Mouse (Mus musculus) neural tube, embryonic 14.5 days (tissue): Measurements from ENCODE around the gene Eif4h. TPM values are rescaled to one million over a fixed set of nuclear protein-coding genes. Genes with fewer than 3 reads are reported as not detected.

Experiments used
- ATAC-seq: fragments of 200-750 bp; cut with Nextera tagmentation; 2 replicates; pipeline ENCODE4 v1.8.0; 2017; ENCODE audit warnings: low read depth, mild to moderate bottlenecking, moderate TSS enrichment, moderate library complexity
- H3K27ac ChIP-seq: fragments of 300-500 bp; sonication (generic); 2 replicates; pipeline ENCODE4 v1.5.1; 2014; ENCODE audit warnings: low read depth, mild to moderate bottlenecking, control low read depth, low read length, moderate library complexity, mixed read lengths
- H3K27me3 ChIP-seq: fragments of 300-500 bp; sonication (generic); 2 replicates; pipeline ENCODE4 v1.6.1; 2014; ENCODE audit warnings: low read length; ENCODE audit not compliant: control insufficient read depth, insufficient read depth
- H3K36me3 ChIP-seq: fragments of 300-500 bp; sonication (generic); 2 replicates; pipeline ENCODE4 v1.6.1; 2014; ENCODE audit warnings: low read length, mixed read lengths; ENCODE audit not compliant: control insufficient read depth, insufficient read depth
- H3K4me1 ChIP-seq: fragments of 300-500 bp; sonication (generic); 2 replicates; pipeline ENCODE4 v1.6.1; 2014; ENCODE audit warnings: low read length; ENCODE audit not compliant: control insufficient read depth, insufficient read depth
- H3K4me2 ChIP-seq: fragments of 300-500 bp; sonication (generic); 2 replicates; pipeline ENCODE4 v1.6.1; 2014; ENCODE audit warnings: mild to moderate bottlenecking, low read depth, low read length, control low read depth
- H3K4me3 ChIP-seq: fragments of 300-500 bp; sonication (generic); 2 replicates; pipeline ENCODE4 v1.5.1; 2014; ENCODE audit warnings: low read depth, low read length, control low read depth, mixed read lengths
- H3K9ac ChIP-seq: fragments of 300-500 bp; sonication (generic); replicated peaks from 2 replicates; pipeline ENCODE4 v1.6.1; 2014; ENCODE audit warnings: low read depth, mild to moderate bottlenecking, control low read depth, low read length, mixed read lengths
- H3K9me3 ChIP-seq: fragments of 300-500 bp; sonication (generic); 2 replicates; pipeline ENCODE4 v1.6.1; 2016; ENCODE audit warnings: low read length; ENCODE audit not compliant: control insufficient read depth
- WGBS: fragments of 180-500 bp; shearing (Covaris S2); extraction: QIAGEN DNeasy Blood & Tissue Kit; methylation state at CpG from one replicate; pipeline ENCODE4 v1.1.7; 2014; 5-methylcytosine and 5-hydroxymethylcytosine counted together
- polyA plus RNA-seq: library from polyadenylated mRNA; unstranded; fragments of >200 nt; fragmentation: Nextera tagmentation; extraction: Ambion mirVana; gene quantifications from 2 replicates; pipeline ENCODE4 v1.2.1, GENCODE M21; 2014

The Eif4h gene
- polyA plus RNA-seq, 1 experiment from 2014 or later: 334 TPM

DNA sequence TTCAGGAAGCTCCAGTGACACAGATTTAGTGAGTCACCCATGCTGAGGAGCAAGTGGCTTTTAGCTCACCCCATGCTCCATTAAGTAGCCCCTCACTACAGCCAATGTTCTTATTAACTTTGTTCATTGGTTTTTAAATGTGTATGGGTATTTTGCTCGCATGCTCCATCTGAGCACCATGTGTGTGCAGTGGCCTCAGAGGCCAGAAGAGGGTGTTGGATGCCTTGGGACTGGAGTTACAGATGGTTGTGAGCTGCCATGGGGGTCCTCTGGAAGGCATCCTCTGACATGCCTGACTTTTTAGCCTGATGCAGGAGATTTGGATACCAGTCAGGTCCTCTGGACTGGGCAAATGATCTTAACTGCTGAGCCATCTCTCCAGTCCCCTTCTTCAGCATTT, 4.8 kb upstream of the Eif4h start:
- Histone ChIP-seq H3K27me3 (no peaks in the 10 kb centered on the region), H3K9me3 (no peaks in the 10 kb centered on the region), H3K4me1 (peaks cover 3% of the 10 kb centered on the region; the same call in 1 of the 2 replicates), H3K36me3 (no peaks in the 10 kb centered on the region), H3K4me3 (no peak overlapping the region), H3K27ac (no peak overlapping the region), H3K4me2 (no peak overlapping the region), H3K9ac (no peak overlapping the region)
- WGBS: 74% methylated on average over 1 of the region's 1 CpGs
- no peak for ATAC-seq

DNA sequence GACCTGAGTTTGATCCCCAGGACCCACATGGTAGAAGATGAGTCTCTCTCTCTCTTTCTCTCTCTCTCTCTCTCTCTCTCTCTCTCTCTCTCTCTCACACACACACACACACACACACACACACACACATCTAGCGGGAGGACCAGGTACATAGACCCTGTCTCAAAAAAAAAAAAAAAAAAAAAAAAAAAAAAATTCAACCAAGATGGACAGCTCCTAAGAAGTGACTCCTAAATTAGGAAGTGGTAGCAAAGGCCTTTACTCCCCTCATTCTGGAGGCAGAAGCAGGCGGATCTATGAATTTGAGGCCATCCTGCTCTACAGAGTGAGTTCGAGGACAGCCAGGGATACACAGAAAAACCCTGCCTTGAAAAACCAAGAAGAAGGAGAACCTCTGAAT, 1.1 kb upstream of the Eif4h start:
- ATAC-seq: no peak
- Histone ChIP-seq H3K27ac (no peak overlapping the region), H3K4me1 (peaks cover 14% of the 10 kb centered on the region), H3K27me3 (no peaks in the 10 kb centered on the region), H3K4me3 (no peak overlapping the region), H3K4me2 (no peak overlapping the region), H3K9me3 (no peaks in the 10 kb centered on the region), H3K9ac (no peak overlapping the region), H3K36me3 (peaks cover 4% of the 10 kb centered on the region; the same call in 1 of the 2 replicates)
- 82% methylated on average over 3 of the region's 3 CpGs for WGBS

DNA sequence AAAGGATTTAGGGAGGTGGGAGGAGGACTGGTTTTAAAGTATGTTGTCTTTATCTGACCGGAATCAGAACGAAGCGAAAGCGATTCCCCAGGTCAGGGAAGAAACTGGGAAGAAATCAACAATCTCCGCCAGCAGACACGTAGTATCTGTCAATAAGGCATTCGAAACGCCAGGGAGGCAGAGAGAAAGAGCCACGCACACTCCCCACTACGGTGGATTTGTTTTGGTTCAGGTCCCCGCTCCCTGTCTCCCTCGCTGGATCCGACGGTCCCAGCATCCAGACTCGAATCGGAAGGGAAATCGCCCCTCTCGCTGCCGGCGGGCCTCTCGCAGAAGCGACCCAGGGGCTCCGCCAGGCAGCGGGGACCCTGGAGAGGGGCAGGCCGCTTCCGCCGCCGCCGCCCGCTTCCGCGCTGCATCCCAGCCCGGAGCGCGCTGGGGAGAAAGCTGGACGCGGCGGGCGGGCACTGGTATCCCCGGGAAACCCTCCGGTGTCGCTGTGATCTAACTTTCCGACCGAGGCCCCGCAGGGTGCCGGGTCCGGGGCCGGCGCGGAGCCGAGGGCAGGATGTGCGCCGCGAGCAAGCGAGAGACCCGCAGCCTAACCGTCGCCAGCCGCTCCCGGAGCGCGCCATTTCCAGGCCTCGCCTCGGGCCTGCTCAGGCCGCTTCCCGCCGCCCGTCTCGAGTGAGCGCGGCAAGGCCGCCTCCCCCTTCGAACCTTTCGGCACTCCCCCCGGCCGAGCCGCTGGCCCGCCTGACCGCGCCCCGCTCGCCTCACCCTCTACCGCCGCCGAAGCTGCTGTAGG, 625 bp downstream of the Eif4h start:
- WGBS: under 1% methylated on average over 79 of the region's 85 CpGs
- peak; percentile 77 for ATAC-seq
- H3K27me3 ChIP-seq: no peaks in the 10 kb centered on the region

DNA sequence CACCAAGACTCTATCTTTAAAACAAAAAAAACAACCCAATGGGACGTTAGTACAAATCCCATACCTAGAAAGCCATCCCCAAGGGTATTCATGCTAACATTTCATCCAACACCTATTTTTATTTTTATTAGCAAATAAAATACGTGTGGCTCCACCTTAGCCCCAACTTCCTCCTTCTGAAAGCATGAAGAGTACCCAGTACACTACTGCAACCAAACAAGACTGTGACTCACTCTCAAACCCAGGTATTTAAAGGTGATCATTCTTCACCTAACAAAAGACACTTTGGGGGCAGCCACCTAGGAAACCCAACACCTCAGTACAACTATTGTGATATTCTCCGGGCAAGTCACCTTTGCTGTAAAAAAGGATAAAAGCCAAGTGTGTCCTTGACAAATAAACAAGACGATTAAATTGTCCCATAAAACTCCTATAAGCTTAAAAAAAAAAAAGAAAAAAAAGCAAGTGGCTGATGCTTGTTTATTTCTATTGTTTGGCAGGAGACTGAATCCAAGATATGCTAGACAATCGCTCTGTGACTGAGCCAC, 1.4 kb downstream of the Eif4h start:
- Histone ChIP-seq H3K27me3 (no peaks in the 10 kb centered on the region), H3K36me3 (peaks cover 4% of the 10 kb centered on the region; the same call in 1 of the 2 replicates), H3K9me3 (no peaks in the 10 kb centered on the region), H3K9ac (peak overlapping the region; percentile 97), H3K4me2 (peak overlapping the region; percentile 88), H3K4me3 (peak overlapping the region; percentile 99), H3K4me1 (peaks cover 16% of the 10 kb centered on the region), H3K27ac (no peak overlapping the region)
- 36% methylated on average over 5 of the region's 5 CpGs for WGBS
- ATAC-seq: no peak

More for the DNA sequence above, 625 bp downstream of the Eif4h start:
- H3K9ac ChIP-seq: peak overlapping the region; percentile 97
- peaks cover 14% of the 10 kb centered on the region for H3K4me1 ChIP-seq
- H3K27ac ChIP-seq: peak overlapping the region; percentile 93
- H3K4me3 ChIP-seq: peak overlapping the region; percentile 99
- H3K9me3 ChIP-seq: no peaks in the 10 kb centered on the region
- H3K4me2 ChIP-seq: peak overlapping the region; percentile 88
- H3K36me3 ChIP-seq: peaks cover 4% of the 10 kb centered on the region; the same call in 1 of the 2 replicates

DNA sequence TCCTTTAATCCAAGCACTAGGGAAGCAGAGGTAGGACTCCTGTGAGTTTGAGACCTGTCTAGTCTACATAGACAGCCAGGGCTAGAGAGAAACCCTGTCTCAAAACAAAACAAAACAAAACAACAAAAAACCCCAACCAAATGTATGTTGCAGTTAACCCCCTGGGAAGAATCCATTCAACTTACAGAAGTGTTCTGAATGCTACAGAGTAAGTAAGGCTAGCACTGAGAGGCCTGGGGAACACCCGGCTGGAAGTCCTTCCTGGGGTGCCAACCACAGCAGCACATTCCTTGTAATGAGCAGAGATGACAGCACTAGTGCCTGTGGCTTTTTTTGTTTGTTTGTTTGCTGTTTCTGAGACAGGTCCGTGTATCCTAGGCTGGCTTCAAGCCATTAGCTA, 6.4 kb downstream of the Eif4h start:
- Histone ChIP-seq H3K4me1 (peaks cover 8% of the 10 kb centered on the region), H3K4me2 (no peak overlapping the region), H3K27ac (no peak overlapping the region), H3K4me3 (no peak overlapping the region), H3K9ac (no peak overlapping the region), H3K27me3 (no peaks in the 10 kb centered on the region), H3K36me3 (peaks cover 7% of the 10 kb centered on the region; the same call in 1 of the 2 replicates), H3K9me3 (no peaks in the 10 kb centered on the region)
- ATAC-seq: no peak
- WGBS: 66% methylated on average over 2 of the region's 2 CpGs

DNA sequence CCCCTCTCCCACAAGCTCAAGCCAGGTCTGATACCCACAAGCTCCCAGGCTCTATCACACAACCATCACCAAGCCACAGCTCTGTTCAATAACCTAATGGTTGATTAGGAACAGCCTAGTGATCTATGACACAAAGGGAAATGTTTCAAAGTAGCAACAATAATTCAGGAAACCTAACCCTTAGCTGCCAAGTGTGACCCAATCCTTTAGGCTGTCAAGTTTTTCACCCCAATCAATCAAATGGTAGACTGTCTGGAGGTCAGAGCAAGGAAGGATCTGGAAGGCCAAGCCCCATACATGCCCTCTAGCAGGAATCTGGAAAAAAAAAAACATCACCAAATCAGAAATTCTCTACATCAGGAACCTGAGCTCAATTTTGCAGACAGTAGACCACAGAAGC, 8.5 kb downstream of the Eif4h start:
- ATAC-seq: no peak

DNA sequence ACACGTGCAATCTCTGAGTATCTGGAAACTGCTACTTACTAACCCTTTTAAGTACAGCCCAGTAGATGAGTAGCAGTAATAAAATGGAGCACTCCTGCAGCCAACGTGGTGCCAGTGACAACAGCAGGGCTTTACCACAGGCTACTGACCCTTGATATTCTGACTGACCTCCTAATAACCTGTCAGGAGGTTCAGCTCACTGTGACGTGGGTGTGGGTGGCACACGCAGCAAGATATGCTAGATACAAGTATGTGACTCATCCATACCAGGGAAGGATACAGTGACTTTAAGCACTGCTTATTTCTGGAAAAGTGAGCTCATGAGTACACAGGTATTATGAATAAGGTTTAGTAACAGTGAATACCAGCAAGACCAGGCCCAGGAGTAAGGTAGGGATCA, 9.8 kb downstream of the Eif4h start:
- Histone ChIP-seq H3K27me3 (no peaks in the 10 kb centered on the region), H3K9me3 (no peaks in the 10 kb centered on the region), H3K36me3 (peaks cover 35% of the 10 kb centered on the region), H3K4me2 (no peak overlapping the region), H3K9ac (no peak overlapping the region), H3K27ac (no peak overlapping the region), H3K4me3 (no peak overlapping the region), H3K4me1 (peaks cover 3% of the 10 kb centered on the region; the same call in 1 of the 2 replicates)
- WGBS: 88% methylated on average over 4 of the region's 4 CpGs
- no peak for ATAC-seq

More for the DNA sequence above, 8.5 kb downstream of the Eif4h start:
- H3K4me2 ChIP-seq: no peak overlapping the region
- no peaks in the 10 kb centered on the region for H3K9me3 ChIP-seq
- H3K4me1 ChIP-seq: peaks cover 3% of the 10 kb centered on the region; the same call in 1 of the 2 replicates
- peaks cover 24% of the 10 kb centered on the region for H3K36me3 ChIP-seq
- H3K27ac ChIP-seq: no peak overlapping the region
- H3K4me3 ChIP-seq: no peak overlapping the region
- no peaks in the 10 kb centered on the region for H3K27me3 ChIP-seq
- no peak overlapping the region for H3K9ac ChIP-seq

DNA sequence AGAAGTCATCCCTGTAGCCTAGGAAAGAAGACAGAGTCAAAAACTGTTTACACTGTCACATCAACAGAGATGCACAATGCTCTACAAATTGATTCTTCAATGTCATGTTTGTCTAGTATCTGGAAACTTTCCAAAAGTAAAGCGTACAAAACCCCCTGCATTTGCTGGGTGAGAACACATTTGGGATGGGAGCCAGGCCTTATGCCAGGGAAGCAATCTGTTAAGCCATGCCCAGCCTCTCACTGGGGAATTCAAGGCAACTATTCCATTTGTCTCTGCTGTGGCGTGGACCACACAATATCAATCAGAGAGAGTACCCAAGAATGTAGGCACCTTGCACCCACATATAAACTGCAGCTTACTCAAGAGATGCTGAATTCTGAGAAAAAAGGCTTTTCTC, 17.2 kb downstream of the Eif4h start:
- Histone ChIP-seq H3K4me3 (no peak overlapping the region), H3K27ac (no peak overlapping the region; the same call in 1 of the 2 replicates), H3K4me1 (no peaks in the 10 kb centered on the region), H3K27me3 (no peaks in the 10 kb centered on the region), H3K9ac (no peak overlapping the region), H3K9me3 (no peaks in the 10 kb centered on the region), H3K36me3 (peaks cover 93% of the 10 kb centered on the region), H3K4me2 (no peak overlapping the region)
- 51% methylated on average over 2 of the region's 2 CpGs for WGBS
- ATAC-seq: no peak

DNA sequence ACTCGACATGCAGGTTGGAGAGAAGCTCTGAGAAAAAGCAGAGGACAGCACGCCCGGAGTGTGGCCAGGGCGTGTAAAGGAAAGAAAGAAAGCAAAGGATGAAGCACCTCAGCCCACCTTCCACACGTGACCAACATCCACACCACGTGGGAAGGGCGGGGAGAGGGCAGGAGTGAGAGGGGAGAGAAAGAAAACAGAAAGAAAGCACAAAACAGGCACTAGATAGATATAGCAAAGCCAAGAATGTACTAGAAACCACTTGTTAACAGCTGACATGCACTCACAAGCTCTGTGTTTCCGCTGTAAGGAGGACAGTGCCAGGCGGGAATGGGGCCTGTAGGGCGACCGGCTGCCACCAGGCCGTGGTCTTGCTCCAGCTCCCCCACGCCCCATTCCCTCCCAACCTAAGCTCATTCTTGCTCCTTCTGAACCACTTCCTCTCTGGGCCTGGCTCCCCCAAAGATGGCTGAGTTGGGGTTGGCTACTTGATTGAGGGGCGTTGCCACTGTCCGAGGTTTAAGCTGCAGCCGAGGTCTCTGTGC, 18.1 kb downstream of the Eif4h start:
- ATAC-seq: no peak
- no peak overlapping the region for H3K9ac ChIP-seq
- no peaks in the 10 kb centered on the region for H3K9me3 ChIP-seq
- WGBS: 92% methylated on average over 16 of the region's 16 CpGs
- H3K36me3 ChIP-seq: peaks cover 84% of the 10 kb centered on the region
- no peak overlapping the region for H3K4me3 ChIP-seq
- H3K27ac ChIP-seq: no peak overlapping the region; the same call in 1 of the 2 replicates
- no peaks in the 10 kb centered on the region for H3K4me1 ChIP-seq
- H3K27me3 ChIP-seq: no peaks in the 10 kb centered on the region
- H3K4me2 ChIP-seq: no peak overlapping the region
